Mouse (Mus musculus) ovary, adult 18-20 months (tissue): ENCODE measurements at regions not wholly inside any gene's neighbourhood (a gene's known extent, or its start where the extent isn't known, plus 50 kb on each side); places are given as distances from the start of the nearest gene placed in this dataset.

ENCODE experiments used
- DNase-seq: peaks from one replicate; pipeline ENCODE4 v3.0.0; 2022; ENCODE audit warnings: low spot score, mixed read lengths

- DNase-seq, result no peak
Measured at GRCm38 (mm10) chr14:24829001-24829400, 342.1 kb downstream of the Rps24 start.

DNA sequence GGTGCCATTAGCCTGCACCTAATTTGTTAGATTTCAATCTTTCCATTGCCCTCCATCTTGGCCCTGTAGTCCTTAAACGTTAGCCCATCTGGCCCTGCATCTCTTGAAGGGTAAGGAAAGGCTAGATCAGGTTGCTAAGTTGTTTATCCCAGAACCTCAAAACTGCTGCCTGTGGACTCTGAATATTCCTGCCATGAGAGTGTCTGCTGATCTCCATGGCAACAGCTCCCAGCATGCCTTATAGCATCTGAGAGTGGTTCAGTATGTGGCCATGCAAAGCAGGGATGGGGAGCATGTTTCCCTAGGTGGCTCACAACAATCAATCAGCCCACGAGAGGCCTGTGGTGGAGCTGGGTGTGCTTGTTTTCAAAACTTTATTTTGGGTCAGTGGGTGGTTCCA is 346.3 kb downstream of the Rps24 start:
- DNase-seq, result no peak

DNA sequence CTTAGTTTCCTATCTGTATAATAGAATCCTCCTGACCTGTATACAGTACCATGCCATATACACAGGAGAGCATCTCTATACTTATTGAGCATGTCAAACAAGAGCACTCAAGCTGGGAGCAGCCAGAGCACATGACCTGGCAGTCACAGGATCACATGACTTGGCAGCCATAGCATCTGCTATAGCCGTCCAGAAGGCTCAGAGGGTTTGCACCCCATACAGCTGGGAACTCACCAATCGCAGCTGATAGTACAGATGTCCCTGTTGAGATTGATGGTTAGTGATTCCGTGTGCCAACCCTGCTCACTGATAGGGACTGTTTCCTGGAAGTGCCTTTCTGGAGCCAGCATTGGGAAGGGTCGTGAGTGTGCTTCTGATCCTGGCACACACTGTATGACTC is 351.3 kb downstream of the Rps24 start:
- no peak for DNase-seq

GRCm38 (mm10) chr14:24839056-24839455 is 352.1 kb downstream of the Rps24 start:
- no peak for DNase-seq

- no peak for DNase-seq
Measured at GRCm38 (mm10) chr14:24841715-24842496, 355.0 kb downstream of the Rps24 start.

DNA sequence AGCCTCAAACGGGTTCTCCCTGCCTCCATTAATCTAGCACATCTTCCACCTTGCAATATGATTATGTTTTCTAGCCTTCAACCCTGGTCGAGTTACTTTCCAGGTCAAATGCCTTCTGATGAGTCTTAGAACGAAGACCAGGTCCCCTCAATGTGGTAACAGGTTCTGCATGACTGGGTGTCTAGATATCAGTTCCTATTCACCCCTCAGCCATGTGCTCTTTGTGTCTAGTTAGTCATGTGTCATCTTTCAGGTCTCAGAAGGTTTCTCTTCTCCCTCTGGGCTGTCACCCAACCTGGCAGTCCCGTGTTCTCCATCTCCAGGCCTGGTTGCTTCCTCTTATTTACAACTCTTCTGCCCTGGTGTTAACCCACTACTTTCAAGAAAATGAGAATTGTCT is 356.7 kb downstream of the Rps24 start:
- no peak for DNase-seq

DNA sequence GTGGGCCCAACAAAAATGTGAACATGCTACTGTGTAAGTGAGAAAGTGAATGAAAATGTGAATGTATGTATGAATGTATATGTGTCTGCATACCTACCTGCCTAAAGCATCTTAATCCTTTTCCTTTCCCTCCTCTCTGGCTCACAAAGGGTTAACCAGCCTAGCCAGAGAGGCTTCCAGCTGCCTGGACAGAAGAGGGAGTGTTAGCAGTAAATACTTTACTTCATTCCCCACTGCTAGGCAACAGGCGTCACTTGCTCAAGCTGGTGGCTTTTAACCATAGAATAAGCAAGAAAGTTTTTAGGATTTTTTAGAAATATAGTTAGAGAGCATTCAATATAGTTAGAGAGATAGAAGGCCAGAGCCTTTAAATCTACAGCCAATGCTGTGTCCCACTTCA is 363.6 kb downstream of the Rps24 start:
- no peak for DNase-seq

- no peak for DNase-seq
Measured at GRCm38 (mm10) chr14:24854459-24854858, 367.5 kb downstream of the Rps24 start.

- no peak for DNase-seq
Measured at GRCm38 (mm10) chr14:24862171-24862570, 375.2 kb downstream of the Rps24 start.

DNA sequence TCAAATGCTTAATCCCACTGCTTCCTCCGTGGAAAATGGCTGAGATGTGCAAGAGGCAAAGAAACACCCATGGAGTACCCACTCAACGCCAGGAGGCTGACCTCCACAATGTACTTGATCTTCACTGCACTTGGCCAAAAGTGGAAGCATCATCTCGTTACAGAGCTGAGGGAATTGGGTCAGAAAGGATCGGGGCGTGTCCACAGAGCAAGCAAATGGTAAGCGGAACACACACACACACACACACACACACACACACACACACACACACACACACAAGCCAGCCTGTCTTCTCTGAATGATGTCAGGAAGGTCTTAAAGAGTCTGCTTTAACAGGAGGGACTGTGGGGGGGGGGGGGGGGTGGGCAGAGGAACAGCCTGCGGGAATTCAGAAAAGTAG is 375.7 kb downstream of the Rps24 start:
- no peak for DNase-seq

DNA sequence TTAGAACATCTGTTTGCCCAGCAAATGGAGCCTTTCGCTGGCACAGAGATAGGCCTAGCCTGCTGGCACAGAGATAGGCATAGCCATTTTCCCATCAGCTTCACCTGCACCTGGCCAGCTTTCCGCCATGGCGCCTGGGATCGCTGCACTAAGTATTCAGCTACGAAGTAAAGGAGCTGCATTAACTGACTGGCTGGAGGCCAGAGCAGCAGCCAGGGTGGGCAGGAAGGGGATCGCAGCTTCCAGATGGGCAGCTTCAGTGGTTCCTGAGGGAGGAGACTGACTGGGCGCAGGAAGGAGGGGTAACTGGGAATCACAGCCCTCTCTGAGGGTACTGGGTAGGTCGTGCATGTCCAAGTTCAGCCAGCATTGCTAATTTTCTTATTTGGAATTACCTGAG is 376.2 kb downstream of the Rps24 start:
- DNase-seq, result no peak

DNA sequence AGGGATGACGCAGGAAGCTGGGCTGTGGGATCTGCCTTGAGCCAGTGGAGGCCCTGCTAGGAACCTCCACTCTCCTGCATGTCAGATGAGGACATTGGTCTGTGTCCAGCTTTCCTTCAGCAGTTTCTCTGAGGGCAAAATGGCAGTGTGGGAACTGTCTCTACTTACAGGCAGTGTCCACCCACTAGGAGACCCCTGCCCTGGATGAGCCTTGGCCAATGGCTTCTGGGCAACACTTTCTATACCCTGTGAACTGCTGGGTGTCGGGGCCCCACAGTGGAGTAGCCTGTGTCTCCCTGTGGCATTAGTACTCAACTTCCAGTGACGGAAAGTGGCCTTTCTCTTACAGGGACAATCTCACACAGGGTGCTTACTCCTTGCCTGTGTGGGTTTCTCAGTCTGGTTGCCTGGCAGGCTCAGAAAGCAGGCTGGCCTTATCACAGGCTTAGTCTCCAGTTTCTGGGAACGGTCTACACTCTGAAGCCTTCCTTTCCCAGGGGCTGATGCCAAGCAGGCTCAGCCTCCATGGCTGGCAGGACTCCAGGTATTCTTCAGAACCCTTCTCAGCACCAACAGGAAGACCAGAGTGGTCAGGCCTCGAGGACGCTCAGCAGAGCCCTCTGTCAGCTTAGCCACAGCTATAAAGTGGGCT is 378.8 kb downstream of the Rps24 start:
- DNase-seq, result no peak

DNA sequence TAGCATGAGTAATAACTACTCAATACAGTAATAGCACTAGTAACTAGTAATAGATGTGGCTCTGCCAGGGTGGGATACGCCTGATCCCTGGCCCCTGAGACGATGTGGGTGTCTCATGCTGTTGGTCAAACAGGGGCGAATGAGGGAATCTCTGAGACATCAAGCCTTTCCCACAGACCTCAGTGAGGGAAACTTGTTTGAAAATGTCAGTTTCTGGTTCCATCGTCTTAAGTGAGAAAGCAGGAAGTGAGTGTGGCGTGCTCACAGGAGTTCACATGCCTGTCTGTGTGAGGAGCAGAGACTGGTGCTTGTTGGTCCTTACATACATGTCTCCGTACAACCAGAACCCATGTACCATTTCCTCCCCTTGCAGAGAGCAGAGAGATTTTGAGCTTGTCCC is 380.9 kb downstream of the Rps24 start:
- no peak for DNase-seq

- no peak for DNase-seq
Measured at GRCm38 (mm10) chr14:24868756-24869155, 381.8 kb downstream of the Rps24 start.

DNA sequence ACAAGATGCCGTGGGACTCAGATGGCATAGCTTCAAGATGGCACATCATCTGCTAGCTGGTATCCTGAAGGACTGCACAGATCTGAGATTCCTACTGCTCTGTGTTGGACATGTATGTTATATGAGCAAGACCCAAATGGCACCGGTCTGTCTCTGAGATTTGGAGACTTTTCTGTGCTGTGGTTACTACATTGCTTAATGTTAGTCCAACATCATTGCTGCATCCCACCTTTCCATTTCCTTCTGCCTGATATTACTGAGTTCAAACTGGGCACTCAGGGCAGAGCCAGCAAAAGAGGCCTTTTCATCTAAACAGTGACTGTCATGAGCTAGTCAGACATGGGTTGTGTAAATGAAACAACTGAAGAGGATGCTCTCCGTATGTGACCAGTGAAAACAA is 383.3 kb downstream of the Rps24 start:
- no peak for DNase-seq

DNA sequence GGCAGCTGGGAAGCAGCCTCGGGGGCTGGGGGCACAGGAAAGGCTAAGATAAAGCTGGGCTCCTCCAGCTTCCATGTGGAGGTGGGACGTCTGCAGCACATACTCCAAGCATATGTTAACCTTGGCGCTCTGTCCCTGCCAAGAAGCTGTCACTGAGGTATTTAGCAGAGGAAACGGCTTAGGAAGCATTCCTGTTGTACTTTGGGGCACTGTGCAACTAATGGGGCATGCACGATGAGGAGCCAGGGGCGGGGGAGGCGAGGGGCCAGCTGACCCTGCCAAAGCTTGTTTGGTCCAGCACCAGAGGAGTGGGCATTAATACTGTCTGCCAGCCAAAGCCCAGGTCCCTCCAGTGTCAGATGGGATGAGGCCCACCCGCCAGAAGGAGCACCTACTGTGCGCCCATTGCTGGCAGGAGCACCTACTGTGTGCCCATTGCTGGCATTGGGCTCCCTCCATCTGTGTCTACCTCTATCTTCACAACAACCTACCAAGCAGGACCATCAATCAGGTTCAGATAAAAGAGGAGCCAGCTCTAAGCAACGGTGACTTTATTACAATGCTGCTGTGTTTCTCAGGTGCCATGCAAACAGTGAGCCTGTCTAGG is 384.6 kb downstream of the Rps24 start:
- DNase-seq, result no peak

DNA sequence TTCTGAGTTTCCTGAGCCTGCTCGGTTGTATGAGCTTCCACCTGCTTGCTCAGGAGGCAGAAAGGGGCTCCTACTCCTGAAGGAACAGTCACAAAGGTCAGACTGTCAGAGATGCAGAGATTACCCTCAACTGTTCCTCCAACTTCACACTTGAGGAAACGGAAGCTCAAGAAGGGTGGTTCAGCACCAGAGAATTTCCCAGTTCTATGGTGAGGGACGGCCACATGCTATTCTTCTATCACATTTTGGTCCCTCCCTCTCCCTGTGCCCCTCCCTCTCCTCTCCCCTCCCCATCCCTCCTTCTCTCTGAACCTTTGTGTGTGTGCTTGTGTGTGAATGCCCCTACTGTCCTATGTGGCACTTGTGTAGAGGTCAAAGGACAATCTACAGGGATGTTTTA is 386.0 kb downstream of the Rps24 start:
- no peak for DNase-seq

DNA sequence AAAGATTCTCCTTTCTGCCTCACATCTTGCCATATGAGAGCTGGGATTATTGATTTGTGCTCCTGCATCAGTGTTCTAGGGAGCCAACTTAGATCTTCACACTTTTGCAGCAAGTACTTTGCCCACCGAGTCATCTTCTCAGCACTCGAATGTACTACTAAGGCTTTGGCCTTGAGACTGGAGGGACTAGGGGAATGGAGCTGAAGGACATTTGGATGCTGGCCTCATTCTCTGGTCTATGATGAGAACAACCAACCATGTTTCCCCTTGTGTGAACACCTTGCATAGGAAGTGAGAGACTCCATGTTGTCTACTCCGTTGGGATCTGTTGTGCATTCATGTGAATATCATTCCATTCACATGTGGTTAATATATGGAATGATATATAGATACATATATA is 386.5 kb downstream of the Rps24 start:
- DNase-seq, result no peak

GRCm38 (mm10) chr14:24874426-24875155 is 387.7 kb downstream of the Rps24 start:
- no peak for DNase-seq

GRCm38 (mm10) chr14:24875156-24875545 is 388.2 kb downstream of the Rps24 start:
- DNase-seq, result no peak

GRCm38 (mm10) chr14:24875934-24876333 is 389.0 kb downstream of the Rps24 start:
- DNase-seq, result no peak

DNA sequence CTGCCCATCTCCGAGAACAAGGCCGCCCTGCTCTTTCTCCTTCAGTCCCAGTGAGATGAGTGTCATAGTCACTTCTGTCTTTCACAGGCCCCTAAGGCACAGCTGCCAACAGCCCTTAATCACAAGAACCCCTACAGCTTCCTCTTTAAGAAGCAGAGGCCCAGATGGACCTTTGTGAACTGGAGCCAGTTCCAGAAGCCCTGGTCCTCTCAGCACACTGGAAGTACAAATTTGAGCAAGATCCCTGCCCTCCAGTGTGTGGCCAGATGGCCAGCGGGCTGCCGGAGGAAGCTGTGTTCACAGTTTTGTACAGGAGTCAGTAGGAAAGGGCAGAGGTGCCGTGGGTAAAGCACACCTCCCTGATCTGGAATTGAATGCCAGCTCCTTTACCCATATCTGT is 389.6 kb downstream of the Rps24 start:
- no peak for DNase-seq

- no peak for DNase-seq
Measured at GRCm38 (mm10) chr14:24877853-24878252, 390.9 kb downstream of the Rps24 start.
